Mouse (Mus musculus): ENCODE data around the gene Cyb5r4. TPM values are rescaled to one million over a fixed set of nuclear protein-coding genes. Genes with fewer than 3 reads are reported as not detected.
"Not testable (repeated sequence)": the region's sequence is repeated elsewhere in the genome, so short reads cannot be mapped to it uniquely, and the experiment has no call there.

Cyb5r4 gene
- polyA plus RNA-seq, 1 experiment from 2014 or later: 43.4 TPM

DNA sequence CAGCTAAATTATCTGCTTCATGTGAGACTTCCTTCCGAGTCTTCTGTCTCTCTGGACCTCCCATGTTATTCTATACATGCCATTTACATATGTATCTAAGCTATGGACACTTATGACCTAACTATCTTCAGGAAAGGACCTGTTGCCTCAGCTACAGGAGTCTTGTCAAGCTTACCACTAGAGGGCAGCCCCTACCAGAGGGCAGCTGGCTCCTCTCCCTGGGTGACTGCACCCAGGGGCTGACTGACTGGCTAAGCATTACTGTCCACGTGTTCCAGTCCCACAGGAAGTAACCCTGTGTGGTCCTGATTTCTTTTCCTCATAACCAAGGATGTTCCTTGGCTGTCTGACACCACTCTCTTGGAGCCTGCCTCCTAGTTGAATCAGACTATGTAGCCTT is 76.2 kb downstream of the Cyb5r4 start:
- Histone ChIP-seq H3K9me3 (replicated peaks) (no peaks in the 10 kb centered on the region), H3K36me3 (no peaks in the 10 kb centered on the region), H3K9ac (no peak overlapping the region), H3K4me1 (no peaks in the 10 kb centered on the region), H3K4me2 (replicated peaks) (no peak overlapping the region), H3K4me3 (replicated peaks) (no peak overlapping the region), H3K27ac (replicated peaks) (no peak overlapping the region), H3K27me3 (no peaks in the 10 kb centered on the region)
- ATAC-seq (ENCODE audit: insufficient number of reproducible peaks, low FRiP score, low TSS enrichment, low read depth): no peak
- 62% methylated on average over 2 of the region's 2 CpGs for WGBS

GRCm38 (mm10) chr9:87115019-87115418 is 93.2 kb downstream of the Cyb5r4 start:
- no peak for ATAC-seq (ENCODE audit: insufficient number of reproducible peaks, low FRiP score, low TSS enrichment, low read depth)
- H3K27ac ChIP-seq (replicated peaks): no peak overlapping the region
- no peaks in the 10 kb centered on the region for H3K36me3 ChIP-seq
- H3K9me3 ChIP-seq (replicated peaks): no peaks in the 10 kb centered on the region
- H3K4me3 ChIP-seq (replicated peaks): no peak overlapping the region
- H3K4me2 ChIP-seq (replicated peaks): no peak overlapping the region
- no peaks in the 10 kb centered on the region for H3K27me3 ChIP-seq
- H3K4me1 ChIP-seq: no peaks in the 10 kb centered on the region
- 74% methylated on average over 5 of the region's 5 CpGs for WGBS
- no peak overlapping the region for H3K9ac ChIP-seq

DNA sequence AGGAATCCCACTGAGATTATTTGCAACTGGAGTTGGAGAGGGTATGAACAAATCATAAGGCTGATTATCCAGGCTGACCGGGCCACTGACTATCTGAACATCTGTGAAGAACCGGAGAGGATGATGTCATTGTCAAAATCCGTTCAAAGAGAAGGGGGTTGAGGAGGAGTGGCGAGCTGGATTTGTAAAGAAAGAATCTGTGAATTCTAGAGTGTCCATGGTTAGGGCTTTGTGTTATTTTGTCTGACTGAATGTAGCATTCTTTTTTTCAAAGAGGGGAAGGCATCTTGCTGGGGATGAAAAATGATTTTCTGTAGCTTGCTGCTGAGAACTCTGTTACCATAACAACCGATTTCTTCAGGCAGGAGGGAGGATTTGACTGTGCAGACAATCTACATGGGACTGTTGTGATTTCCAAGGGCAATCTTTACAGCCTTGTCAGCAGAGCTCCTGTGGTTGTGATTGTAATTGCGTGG is 93.7 kb downstream of the Cyb5r4 start:
- 56% methylated on average over 6 of the region's 6 CpGs for WGBS
- Histone ChIP-seq H3K9ac (no peak overlapping the region), H3K27ac (replicated peaks) (no peak overlapping the region), H3K36me3 (no peaks in the 10 kb centered on the region), H3K4me2 (replicated peaks) (no peak overlapping the region), H3K27me3 (no peaks in the 10 kb centered on the region), H3K4me3 (replicated peaks) (no peak overlapping the region), H3K4me1 (no peaks in the 10 kb centered on the region), H3K9me3 (replicated peaks) (no peaks in the 10 kb centered on the region)
- no peak for ATAC-seq (ENCODE audit: insufficient number of reproducible peaks, low FRiP score, low TSS enrichment, low read depth)

DNA sequence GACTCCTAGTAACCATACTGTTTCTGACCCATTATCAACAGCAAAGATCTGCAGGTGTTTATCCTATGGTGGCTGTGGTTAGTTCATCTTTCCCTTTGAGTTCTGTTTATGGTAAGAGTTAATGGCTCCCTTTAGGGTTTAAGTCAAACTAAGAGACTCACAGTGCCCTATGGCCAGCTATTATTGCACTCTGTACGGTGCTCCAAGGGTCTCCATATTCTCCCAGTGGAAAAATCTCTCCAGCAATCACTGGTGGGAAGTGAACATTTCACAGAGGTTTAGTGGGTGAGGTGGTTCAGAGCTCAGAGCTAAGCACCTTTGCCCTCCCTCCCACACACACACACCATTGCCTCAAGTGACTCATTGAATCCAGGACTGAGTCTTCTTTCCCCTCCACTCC is 94.2 kb downstream of the Cyb5r4 start:
- no peak overlapping the region for H3K4me3 ChIP-seq (replicated peaks)
- WGBS: 82% methylated on average over 1 of the region's 1 CpGs
- H3K27ac ChIP-seq (replicated peaks): no peak overlapping the region
- no peak overlapping the region for H3K9ac ChIP-seq
- H3K27me3 ChIP-seq: no peaks in the 10 kb centered on the region
- H3K9me3 ChIP-seq (replicated peaks): no peaks in the 10 kb centered on the region
- ATAC-seq (ENCODE audit: insufficient number of reproducible peaks, low FRiP score, low TSS enrichment, low read depth): no peak
- H3K36me3 ChIP-seq: no peaks in the 10 kb centered on the region
- no peaks in the 10 kb centered on the region for H3K4me1 ChIP-seq
- H3K4me2 ChIP-seq (replicated peaks): no peak overlapping the region

- no peak overlapping the region for H3K4me3 ChIP-seq (replicated peaks)
- WGBS: 65% methylated on average over 3 of the region's 3 CpGs
- H3K4me1 ChIP-seq: no peaks in the 10 kb centered on the region
- H3K9me3 ChIP-seq (replicated peaks): no peaks in the 10 kb centered on the region
- H3K36me3 ChIP-seq: no peaks in the 10 kb centered on the region
- no peaks in the 10 kb centered on the region for H3K27me3 ChIP-seq
- H3K9ac ChIP-seq: no peak overlapping the region
- no peak overlapping the region for H3K27ac ChIP-seq (replicated peaks)
- H3K4me2 ChIP-seq (replicated peaks): no peak overlapping the region
- ATAC-seq (ENCODE audit: insufficient number of reproducible peaks, low FRiP score, low TSS enrichment, low read depth): no peak
Measured at GRCm38 (mm10) chr9:87118996-87119395, 97.2 kb downstream of the Cyb5r4 start.

GRCm38 (mm10) chr9:87121956-87122493 is 100.2 kb downstream of the Cyb5r4 start:
- H3K4me3 ChIP-seq (replicated peaks): no peak overlapping the region
- ATAC-seq (ENCODE audit: insufficient number of reproducible peaks, low FRiP score, low TSS enrichment, low read depth): no peak
- no peak overlapping the region for H3K27ac ChIP-seq (replicated peaks)

GRCm38 (mm10) chr9:87127046-87127445 is 105.2 kb downstream of the Cyb5r4 start:
- H3K9me3 ChIP-seq (replicated peaks); ATAC-seq (ENCODE audit: insufficient number of reproducible peaks, low FRiP score, low TSS enrichment, low read depth); H3K27me3 ChIP-seq; H3K4me2 ChIP-seq (replicated peaks); H3K9ac ChIP-seq; H3K36me3 ChIP-seq; H3K27ac ChIP-seq (replicated peaks); H3K4me1 ChIP-seq; H3K4me3 ChIP-seq (replicated peaks): not testable (repeated sequence)
- 84% methylated on average over 6 of the region's 6 CpGs for WGBS

More at GRCm38 (mm10) chr9:87121956-87122493, 100.2 kb downstream of the Cyb5r4 start:
- Histone ChIP-seq H3K9ac (no peak overlapping the region), H3K4me2 (replicated peaks) (no peak overlapping the region), H3K27me3 (no peaks in the 10 kb centered on the region), H3K36me3 (no peaks in the 10 kb centered on the region), H3K9me3 (replicated peaks) (no peaks in the 10 kb centered on the region), H3K4me1 (no peaks in the 10 kb centered on the region)
- WGBS: 40% methylated on average over 9 of the region's 9 CpGs

Other genes starting within 250 kb of the Cyb5r4 start
- gene Snap91, start 141.4 kb upstream of the Cyb5r4 start, polyA plus RNA-seq (2015; fragmentation: Nextera tagmentation; extraction: Ambion mirVana): 9.8 and 10.1 TPM in 2 replicates
- gene Ripply2, start 6.5 kb upstream of the Cyb5r4 start, polyA plus RNA-seq (2015; fragmentation: Nextera tagmentation; extraction: Ambion mirVana): not detected in 2 replicates
- 0.24 and 0.63 TPM in 2 replicates for gene Mrap2, start 122.3 kb downstream of the Cyb5r4 start, polyA plus RNA-seq (2015; fragmentation: Nextera tagmentation; extraction: Ambion mirVana)
- gene Cep162, start 233.5 kb downstream of the Cyb5r4 start, polyA plus RNA-seq (2015; fragmentation: Nextera tagmentation; extraction: Ambion mirVana): 6.0 and 6.5 TPM in 2 replicates

Data from embryonic facial prominence, embryonic 15.5 days (tissue).